Mouse (Mus musculus): ENCODE measurements around the gene Fbxl20. TPM values are rescaled to one million over a fixed set of nuclear protein-coding genes. Genes with fewer than 3 reads are reported as not detected.

The Fbxl20 gene
- polyA plus RNA-seq, 1 experiment from 2014 or later, result 23.9 TPM

Other genes starting within 250 kb of the Fbxl20 start
- gene Plxdc1, start 164.0 kb downstream of the Fbxl20 start, polyA plus RNA-seq (2014; fragmentation: Nextera tagmentation; extraction: Ambion mirVana), result 0.11 and 0.17 TPM in 2 replicates
- gene Arl5c, start 154.2 kb downstream of the Fbxl20 start, polyA plus RNA-seq (2014; fragmentation: Nextera tagmentation; extraction: Ambion mirVana), result 4.6 and 5.7 TPM in 2 replicates
- gene Cacnb1, start 127.4 kb downstream of the Fbxl20 start, polyA plus RNA-seq (2014; fragmentation: Nextera tagmentation; extraction: Ambion mirVana), result 6.5 and 6.6 TPM in 2 replicates
- 1,089 and 1,111 TPM in 2 replicates for gene Rpl19, start 123.7 kb downstream of the Fbxl20 start, polyA plus RNA-seq (2014; fragmentation: Nextera tagmentation; extraction: Ambion mirVana)
- 0.18 and 0.69 TPM in 2 replicates for gene Stac2, start 96.9 kb downstream of the Fbxl20 start, polyA plus RNA-seq (2014; fragmentation: Nextera tagmentation; extraction: Ambion mirVana)
- 85.2 and 85.8 TPM in 2 replicates for gene Med1, start 42.9 kb upstream of the Fbxl20 start, polyA plus RNA-seq (2014; fragmentation: Nextera tagmentation; extraction: Ambion mirVana)
- gene Cdk12, start 52.7 kb upstream of the Fbxl20 start, polyA plus RNA-seq (2014; fragmentation: Nextera tagmentation; extraction: Ambion mirVana), result 12.2 and 13.4 TPM in 2 replicates
- 0.13 and 0.24 TPM in 2 replicates for gene Neurod2, start 179.2 kb upstream of the Fbxl20 start, polyA plus RNA-seq (2014; fragmentation: Nextera tagmentation; extraction: Ambion mirVana)
- 0.24 and 0.31 TPM in 2 replicates for gene Ppp1r1b, start 198.0 kb upstream of the Fbxl20 start, polyA plus RNA-seq (2014; fragmentation: Nextera tagmentation; extraction: Ambion mirVana)
- gene Stard3, start 208.0 kb upstream of the Fbxl20 start, polyA plus RNA-seq (2014; fragmentation: Nextera tagmentation; extraction: Ambion mirVana), result 31.1 and 33.8 TPM in 2 replicates
- gene Tcap, start 233.4 kb upstream of the Fbxl20 start, polyA plus RNA-seq (2014; fragmentation: Nextera tagmentation; extraction: Ambion mirVana), result 0.29 and 0.46 TPM in 2 replicates
- gene Pnmt, start 236.0 kb upstream of the Fbxl20 start, polyA plus RNA-seq (2014; fragmentation: Nextera tagmentation; extraction: Ambion mirVana), result 0.18 and 0.24 TPM in 2 replicates